Mouse (Mus musculus) limb, embryonic 13.5 days (tissue): ENCODE measurements around the gene Atp1b1. TPM values are rescaled to one million over a fixed set of nuclear protein-coding genes. Genes with fewer than 3 reads are reported as not detected.

Source experiments
- ATAC-seq: fragments of 200-750 bp; cut with Nextera tagmentation; 2 replicates; pipeline ENCODE4 v1.8.0; 2017; ENCODE audit warnings: low read depth, moderate number of reproducible peaks, moderate TSS enrichment; ENCODE audit not compliant: low FRiP score
- H3K27ac ChIP-seq: fragments of 300-500 bp; sonication (generic); 2 replicates; pipeline ENCODE4 v1.5.1; 2015; ENCODE audit warnings: inconsistent platforms, mild to moderate bottlenecking, moderate library complexity
- H3K27me3 ChIP-seq: fragments of 300-500 bp; sonication (generic); 2 replicates; pipeline ENCODE4 v1.6.1; 2015; ENCODE audit warnings: mild to moderate bottlenecking, inconsistent platforms
- H3K36me3 ChIP-seq: fragments of 300-500 bp; sonication (generic); 2 replicates; pipeline ENCODE4 v1.6.1; 2015; ENCODE audit warnings: inconsistent platforms, mild to moderate bottlenecking, moderate library complexity
- H3K4me1 ChIP-seq: fragments of 300-500 bp; sonication (generic); 2 replicates; pipeline ENCODE4 v1.6.1; 2015; ENCODE audit warnings: inconsistent platforms
- H3K4me2 ChIP-seq: fragments of 300-500 bp; sonication (generic); replicated peaks from 2 replicates; pipeline ENCODE4 v1.6.1; 2015; ENCODE audit warnings: inconsistent platforms, mild to moderate bottlenecking, moderate library complexity
- H3K4me3 ChIP-seq: fragments of 300-500 bp; sonication (generic); 2 replicates; pipeline ENCODE4 v1.5.1; 2015; ENCODE audit warnings: moderate library complexity, mild to moderate bottlenecking, inconsistent platforms
- H3K9ac ChIP-seq: fragments of 300-500 bp; sonication (generic); 2 replicates; pipeline ENCODE4 v1.6.1; 2015; ENCODE audit warnings: mild to moderate bottlenecking, inconsistent platforms
- H3K9me3 ChIP-seq: fragments of 300-500 bp; sonication (generic); 2 replicates; pipeline ENCODE4 v1.6.1; 2016; ENCODE audit warnings: inconsistent platforms
- WGBS: fragments of 180-500 bp; shearing (Covaris S2); methylation state at CpG from one replicate; pipeline ENCODE4 v1.1.7; 2015; 5-methylcytosine and 5-hydroxymethylcytosine counted together
- polyA plus RNA-seq: library from polyadenylated mRNA; unstranded; fragments of >200 nt; fragmentation: Nextera tagmentation; extraction: Ambion mirVana; gene quantifications from 2 replicates; pipeline ENCODE4 v1.2.1, GENCODE M21; 2015

Gene Atp1b1
- polyA plus RNA-seq, 1 experiment from 2014 or later: 7.8 TPM

GRCm38 (mm10) chr1:164480755-164481644, 22.8 kb upstream of the Atp1b1 start:
- Histone ChIP-seq H3K4me1 (no peaks in the 10 kb centered on the region), H3K36me3 (no peaks in the 10 kb centered on the region), H3K9me3 (no peaks in the 10 kb centered on the region), H3K9ac (no peak overlapping the region), H3K27ac (no peak overlapping the region), H3K4me3 (no peak overlapping the region), H3K27me3 (no peaks in the 10 kb centered on the region), H3K4me2 (no peak overlapping the region)
- WGBS: 77% methylated on average over 5 of the region's 5 CpGs
- ATAC-seq: no peak

- Histone ChIP-seq H3K36me3 (no peaks in the 10 kb centered on the region), H3K4me2 (no peak overlapping the region), H3K4me3 (no peak overlapping the region), H3K27ac (no peak overlapping the region), H3K9ac (no peak overlapping the region), H3K9me3 (no peaks in the 10 kb centered on the region), H3K27me3 (no peaks in the 10 kb centered on the region), H3K4me1 (no peaks in the 10 kb centered on the region)
- 78% methylated on average over 4 of the region's 4 CpGs for WGBS
- no peak for ATAC-seq
Measured at GRCm38 (mm10) chr1:164475895-164476294, 17.7 kb upstream of the Atp1b1 start.

- WGBS: 73% methylated on average over 7 of the region's 7 CpGs
- H3K4me2 ChIP-seq: no peak overlapping the region
- ATAC-seq: no peak
Measured at GRCm38 (mm10) chr1:164474778-164475511, 16.8 kb upstream of the Atp1b1 start.

GRCm38 (mm10) chr1:164474310-164474709, 16.2 kb upstream of the Atp1b1 start:
- H3K27ac ChIP-seq: no peak overlapping the region
- H3K9me3 ChIP-seq: no peaks in the 10 kb centered on the region
- H3K4me1 ChIP-seq: no peaks in the 10 kb centered on the region
- H3K27me3 ChIP-seq: no peaks in the 10 kb centered on the region
- ATAC-seq: no peak
- no peaks in the 10 kb centered on the region for H3K36me3 ChIP-seq
- H3K4me2 ChIP-seq: no peak overlapping the region
- 85% methylated on average over 6 of the region's 6 CpGs for WGBS
- H3K9ac ChIP-seq: no peak overlapping the region
- no peak overlapping the region for H3K4me3 ChIP-seq

More at GRCm38 (mm10) chr1:164474778-164475511, 16.8 kb upstream of the Atp1b1 start:
- H3K9ac ChIP-seq: no peak overlapping the region
- H3K9me3 ChIP-seq: no peaks in the 10 kb centered on the region
- H3K36me3 ChIP-seq: no peaks in the 10 kb centered on the region
- H3K27ac ChIP-seq: no peak overlapping the region
- H3K27me3 ChIP-seq: no peaks in the 10 kb centered on the region
- no peaks in the 10 kb centered on the region for H3K4me1 ChIP-seq
- no peak overlapping the region for H3K4me3 ChIP-seq

- Histone ChIP-seq H3K27ac (no peak overlapping the region), H3K4me3 (no peak overlapping the region), H3K9me3 (no peaks in the 10 kb centered on the region), H3K4me2 (no peak overlapping the region), H3K36me3 (no peaks in the 10 kb centered on the region), H3K9ac (no peak overlapping the region), H3K27me3 (no peaks in the 10 kb centered on the region), H3K4me1 (no peaks in the 10 kb centered on the region)
- 92% methylated on average over 7 of the region's 7 CpGs for WGBS
- ATAC-seq: no peak
Measured at GRCm38 (mm10) chr1:164473398-164473797, 15.2 kb upstream of the Atp1b1 start.

- Histone ChIP-seq H3K9me3 (no peaks in the 10 kb centered on the region), H3K9ac (no peak overlapping the region), H3K27me3 (no peaks in the 10 kb centered on the region), H3K36me3 (no peaks in the 10 kb centered on the region), H3K4me2 (no peak overlapping the region), H3K4me3 (no peak overlapping the region), H3K27ac (no peak overlapping the region), H3K4me1 (no peaks in the 10 kb centered on the region)
- ATAC-seq: no peak
- WGBS: 89% methylated on average over 5 of the region's 5 CpGs
Measured at GRCm38 (mm10) chr1:164471632-164472031, 13.5 kb upstream of the Atp1b1 start.

- no peak overlapping the region for H3K4me2 ChIP-seq
- no peak overlapping the region for H3K4me3 ChIP-seq
- no peak for ATAC-seq
- H3K4me1 ChIP-seq: no peaks in the 10 kb centered on the region
- H3K9ac ChIP-seq: no peak overlapping the region
- WGBS: 66% methylated on average over 6 of the region's 6 CpGs
- no peaks in the 10 kb centered on the region for H3K9me3 ChIP-seq
- H3K27me3 ChIP-seq: no peaks in the 10 kb centered on the region
- no peaks in the 10 kb centered on the region for H3K36me3 ChIP-seq
- no peak overlapping the region for H3K27ac ChIP-seq
Measured at GRCm38 (mm10) chr1:164470985-164471384, 12.8 kb upstream of the Atp1b1 start.

- Histone ChIP-seq H3K4me1 (no peaks in the 10 kb centered on the region), H3K9me3 (no peaks in the 10 kb centered on the region), H3K27me3 (peaks cover under 1% of the 10 kb centered on the region; the same call in 1 of the 2 replicates), H3K27ac (no peak overlapping the region), H3K36me3 (no peaks in the 10 kb centered on the region), H3K4me2 (no peak overlapping the region), H3K4me3 (no peak overlapping the region), H3K9ac (no peak overlapping the region)
- WGBS: 74% methylated on average over 8 of the region's 8 CpGs
- ATAC-seq: no peak
Measured at GRCm38 (mm10) chr1:164468329-164468728, 10.2 kb upstream of the Atp1b1 start.

GRCm38 (mm10) chr1:164467406-164467805, 9.3 kb upstream of the Atp1b1 start:
- ATAC-seq: no peak
- no peaks in the 10 kb centered on the region for H3K9me3 ChIP-seq
- 93% methylated on average over 10 of the region's 10 CpGs for WGBS

GRCm38 (mm10) chr1:164461726-164462125, 3.6 kb upstream of the Atp1b1 start:
- Histone ChIP-seq H3K9ac (no peak overlapping the region), H3K9me3 (no peaks in the 10 kb centered on the region), H3K4me2 (no peak overlapping the region), H3K4me3 (no peak overlapping the region), H3K27me3 (peaks cover 54% of the 10 kb centered on the region), H3K36me3 (no peaks in the 10 kb centered on the region), H3K27ac (no peak overlapping the region), H3K4me1 (peaks cover 14% of the 10 kb centered on the region)
- WGBS: 45% methylated on average over 10 of the region's 10 CpGs
- no peak for ATAC-seq

More at GRCm38 (mm10) chr1:164467406-164467805, 9.3 kb upstream of the Atp1b1 start:
- H3K4me2 ChIP-seq: no peak overlapping the region
- H3K9ac ChIP-seq: no peak overlapping the region
- H3K4me3 ChIP-seq: no peak overlapping the region
- H3K27ac ChIP-seq: no peak overlapping the region
- H3K4me1 ChIP-seq: no peaks in the 10 kb centered on the region
- H3K27me3 ChIP-seq: peaks cover 7% of the 10 kb centered on the region; the same call in 1 of the 2 replicates
- no peaks in the 10 kb centered on the region for H3K36me3 ChIP-seq

- no peak overlapping the region for H3K27ac ChIP-seq
- H3K4me3 ChIP-seq: no peak overlapping the region
- H3K4me2 ChIP-seq: no peak overlapping the region
- no peak overlapping the region for H3K9ac ChIP-seq
- no peak for ATAC-seq
- H3K4me1 ChIP-seq: peaks cover 20% of the 10 kb centered on the region
- H3K9me3 ChIP-seq: no peaks in the 10 kb centered on the region
- H3K36me3 ChIP-seq: no peaks in the 10 kb centered on the region
- H3K27me3 ChIP-seq: peaks cover 60% of the 10 kb centered on the region
- WGBS: 69% methylated on average over 13 of the region's 13 CpGs
Measured at GRCm38 (mm10) chr1:164460921-164461697, 3.0 kb upstream of the Atp1b1 start.
